ENCODE assay signal across 16 mouse cellular contexts in genomic region chr1:60493421-60493820, GRCm38 (mm10).
"Had no signal": no experiment of that assay in that cellular context is flagged by ENCODE, and none has a peak within 500 bp of the region (broad histone marks: within the 10 kb centered on the region; RNA-seq: fewer than 3 reads in every experiment).

No protein-coding gene starts in this region.

- DNase-seq: heart, postnatal 10 days; heart, postnatal 14 days; heart, postnatal 36 days; heart, postnatal 4 days; kidney, adult 11 months; kidney, adult 18-20 months; kidney, adult 2 months; kidney, adult 8-10 months; kidney, adult 9 months; kidney, postnatal 10 days; kidney, postnatal 14 days; kidney, postnatal 25 days; kidney, postnatal 36 days; kidney, postnatal 4 days; layer of hippocampus, adult 9-11 months; layer of hippocampus, postnatal 36 days had no signal
